Mouse (Mus musculus) E14TG2a.4 (cell line): ENCODE data around the gene Gdf15.
"Not testable (repeated sequence)": the region's sequence is repeated elsewhere in the genome, so short reads cannot be mapped to it uniquely, and the experiment has no call there.

Experiments used
- H3K27me3 ChIP-seq: 2 replicates; pipeline ENCODE4 v1.6.1; 2014; ENCODE audit warnings: low read length, control low read depth; ENCODE audit not compliant: insufficient read depth
- H3K36me3 ChIP-seq: 2 replicates; pipeline ENCODE4 v1.6.1; 2014; ENCODE audit warnings: low read length, control low read depth; ENCODE audit not compliant: insufficient read depth
- H3K4me1 ChIP-seq: replicated peaks from 2 replicates; pipeline ENCODE4 v1.6.1; 2014; ENCODE audit warnings: low read depth, low read length, control low read depth
- H3K4me3 ChIP-seq: replicated peaks from 2 replicates; pipeline ENCODE4 v1.5.1; 2014; ENCODE audit warnings: mild to moderate bottlenecking, low read length
- H3K9me3 ChIP-seq: 2 replicates; pipeline ENCODE4 v1.6.1; 2014; ENCODE audit warnings: low read length, control low read depth
- CTCF ChIP-seq: conservative IDR thresholded peaks from 2 replicates; pipeline ENCODE4 v1.5.1; 2014; ENCODE audit warnings: low read length
- NANOG ChIP-seq: IDR thresholded peaks from 2 replicates; pipeline ENCODE4 v1.6.1; 2014; ENCODE audit warnings: borderline replicate concordance, low read length, mixed read lengths
- POU5F1 ChIP-seq: IDR thresholded peaks from 2 replicates; pipeline ENCODE4 v1.6.1; 2014; ENCODE audit warnings: low read length, borderline replicate concordance

Gene Gdf15

DNA sequence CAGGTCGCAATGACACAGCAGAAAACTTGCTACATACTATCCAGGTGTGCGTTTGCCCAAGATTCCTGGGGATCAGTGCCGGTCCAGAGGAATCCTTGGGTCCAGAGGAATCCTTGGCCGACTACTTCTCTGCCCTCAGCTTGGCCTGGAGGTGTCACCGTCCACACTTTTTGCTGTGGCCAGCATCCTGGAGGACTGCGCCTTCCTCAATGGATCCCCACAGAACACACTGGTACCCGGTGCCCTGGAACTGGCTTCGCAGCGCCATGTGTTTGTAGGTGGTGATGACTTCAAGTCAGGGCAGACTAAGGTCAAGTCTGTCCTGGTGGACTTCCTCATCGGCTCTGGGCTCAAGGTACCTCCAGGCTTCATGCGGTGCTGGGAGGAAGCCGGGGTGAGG lies 36.4 kb downstream of the Gdf15 start:
- no peak for TF ChIP-seq CTCF
- no peak for TF ChIP-seq NANOG
- no peak for TF ChIP-seq POU5F1
- H3K9me3 ChIP-seq, result no peaks in the 10 kb centered on the region
- peaks cover 88% of the 10 kb centered on the region for H3K4me1 ChIP-seq
- peaks cover 63% of the 10 kb centered on the region for H3K36me3 ChIP-seq
- H3K27me3 ChIP-seq, result peaks cover 15% of the 10 kb centered on the region
- peak overlapping the region; percentile 93 for H3K4me3 ChIP-seq

DNA sequence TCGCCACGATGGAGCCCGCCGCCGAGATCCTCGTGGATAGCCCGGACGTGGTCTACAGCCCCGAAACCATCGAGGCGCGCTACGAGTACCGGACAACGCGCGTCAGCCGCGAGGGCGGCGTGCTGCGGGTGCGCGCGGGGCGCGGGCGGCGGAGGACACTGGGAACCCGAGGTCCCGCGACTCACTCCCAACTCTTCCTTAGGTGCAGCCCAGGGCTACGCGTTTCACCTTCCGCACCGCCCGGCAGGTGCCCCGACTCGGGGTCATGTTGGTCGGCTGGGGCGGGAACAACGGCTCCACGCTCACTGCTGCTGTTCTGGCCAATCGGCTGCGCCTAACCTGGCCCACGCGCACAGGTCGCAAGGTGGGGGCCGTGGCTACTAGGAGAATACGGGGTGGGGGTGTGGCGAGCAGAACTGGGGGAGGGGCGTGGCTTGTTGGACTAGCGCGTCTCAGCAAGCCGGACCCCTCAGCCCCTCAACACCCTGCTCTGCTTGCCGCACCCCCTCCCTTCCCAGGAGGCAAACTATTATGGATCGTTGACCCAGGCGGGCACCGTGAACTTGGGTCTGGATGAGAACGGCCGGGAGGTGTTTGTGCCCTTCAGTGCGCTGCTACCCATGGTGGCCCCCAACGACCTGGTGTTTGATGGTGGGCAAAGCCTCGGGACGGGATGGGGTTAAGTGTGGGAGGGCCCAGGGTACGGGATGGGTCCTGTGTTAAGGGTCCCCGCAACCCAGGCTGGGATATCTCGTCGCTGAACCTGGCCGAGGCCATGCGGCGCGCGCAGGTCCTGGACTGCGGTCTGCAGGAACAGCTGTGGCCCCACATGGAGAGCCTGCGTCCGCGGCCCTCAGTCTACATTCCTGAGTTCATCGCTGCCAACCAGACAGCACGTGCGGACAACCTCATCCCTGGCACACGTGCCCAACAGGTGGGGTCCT lies 37.4 kb downstream of the Gdf15 start:
- Histone ChIP-seq H3K4me1 (peaks cover 88% of the 10 kb centered on the region), H3K9me3 (no peaks in the 10 kb centered on the region), H3K36me3 (peaks cover 61% of the 10 kb centered on the region), H3K4me3 (peak overlapping the region; percentile 93), H3K27me3 (peaks cover 15% of the 10 kb centered on the region)
- TF ChIP-seq POU5F1 (no peak), CTCF (no peak), NANOG (no peak)

DNA sequence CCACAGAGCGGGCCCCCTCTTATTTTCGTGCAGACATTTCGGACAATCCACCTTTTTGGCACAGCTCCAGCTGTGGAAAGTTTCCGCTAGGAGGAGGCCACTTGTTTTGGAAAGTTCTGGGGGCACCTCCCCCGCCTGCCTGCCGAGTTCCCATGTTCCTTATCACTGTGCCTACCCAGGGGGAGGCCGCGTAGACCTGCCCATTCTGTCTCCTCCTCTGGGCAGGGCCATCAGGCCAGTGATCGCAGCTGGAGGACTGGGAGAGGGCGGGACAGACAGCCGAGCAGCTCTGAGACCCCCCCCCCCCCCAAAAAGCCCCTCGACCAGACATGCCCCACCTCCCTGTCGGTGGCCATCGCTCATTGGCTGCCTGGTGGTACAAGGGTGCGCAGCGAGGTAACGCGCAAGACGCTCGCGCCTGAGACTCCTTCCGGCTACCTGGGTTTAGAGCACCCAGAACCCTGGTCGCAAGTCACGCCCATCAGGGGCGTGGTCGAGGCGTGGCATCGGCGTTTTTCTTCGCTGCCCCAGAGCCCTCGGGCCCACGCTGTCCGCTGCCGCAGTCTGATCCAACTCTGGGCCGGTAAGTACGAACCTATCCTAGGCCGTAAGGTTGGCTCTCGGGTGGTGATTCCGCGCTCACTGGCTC lies 38.2 kb downstream of the Gdf15 start, which contains the start of gene Isyna1:
TSS of gene Isyna1 (plus strand) at position 413 of the 649 bp plus-strand sequence.
- TF ChIP-seq POU5F1 (no peak), NANOG (no peak), CTCF (no peak)
- Histone ChIP-seq H3K4me3 (peak within 1 kb of the TSS; percentile 93), H3K4me1 (peaks cover 88% of the 10 kb centered on the region), H3K27me3 (peaks cover 15% of the 10 kb centered on the region), H3K9me3 (no peaks in the 10 kb centered on the region), H3K36me3 (peaks cover 60% of the 10 kb centered on the region)

DNA sequence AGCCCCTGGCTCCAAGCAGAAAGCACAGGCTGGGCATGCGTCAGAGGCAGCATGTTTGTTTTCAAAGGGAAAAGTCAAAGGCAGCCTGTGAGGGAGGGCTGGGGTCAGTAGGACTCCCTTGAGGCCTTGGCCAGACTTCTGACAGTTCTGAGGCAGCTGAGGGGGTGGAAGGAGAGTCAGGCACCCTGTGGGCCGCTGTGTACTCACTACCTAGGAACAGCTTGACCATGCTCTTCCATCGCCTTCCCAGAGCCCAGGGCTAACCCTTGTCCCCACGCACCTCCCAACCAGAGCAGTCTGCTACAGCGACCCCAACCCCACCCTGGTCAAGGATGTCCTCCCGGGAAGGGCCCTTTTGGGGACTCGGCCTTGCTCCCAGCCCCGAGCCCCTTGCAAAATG lies 39.1 kb downstream of the Gdf15 start:
- Histone ChIP-seq H3K4me1 (peaks cover 83% of the 10 kb centered on the region), H3K27me3 (peaks cover 15% of the 10 kb centered on the region), H3K36me3 (peaks cover 65% of the 10 kb centered on the region), H3K4me3 (peak overlapping the region; percentile 93), H3K9me3 (no peaks in the 10 kb centered on the region)
- TF ChIP-seq CTCF, result no peak
- TF ChIP-seq NANOG, result no peak
- no peak for TF ChIP-seq POU5F1

DNA sequence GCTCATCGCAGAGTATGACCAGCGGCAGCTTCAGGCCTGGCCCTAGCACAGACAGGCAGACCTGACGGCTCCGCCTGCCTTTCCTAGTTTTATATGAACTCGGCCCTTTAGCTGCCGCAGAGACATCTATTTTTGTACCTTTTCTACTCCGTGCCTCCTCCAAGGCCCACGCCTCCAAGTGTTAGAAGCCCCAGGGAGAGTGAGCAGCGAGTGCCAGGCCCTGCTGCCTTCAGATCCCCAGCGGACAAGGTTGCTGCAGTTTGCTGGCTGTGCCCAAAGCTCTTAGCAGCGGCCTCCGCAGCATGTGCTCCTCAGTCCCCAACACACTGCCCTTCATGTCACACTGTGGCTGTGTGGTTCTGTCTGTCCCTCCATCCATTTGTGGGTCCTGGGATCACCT lies 40.7 kb downstream of the Gdf15 start:
- Histone ChIP-seq H3K27me3 (peaks cover 15% of the 10 kb centered on the region), H3K4me3 (peak overlapping the region; percentile 49), H3K9me3 (no peaks in the 10 kb centered on the region), H3K4me1 (peaks cover 75% of the 10 kb centered on the region), H3K36me3 (peaks cover 69% of the 10 kb centered on the region)
- TF ChIP-seq CTCF, result no peak
- no peak for TF ChIP-seq POU5F1
- no peak for TF ChIP-seq NANOG

DNA sequence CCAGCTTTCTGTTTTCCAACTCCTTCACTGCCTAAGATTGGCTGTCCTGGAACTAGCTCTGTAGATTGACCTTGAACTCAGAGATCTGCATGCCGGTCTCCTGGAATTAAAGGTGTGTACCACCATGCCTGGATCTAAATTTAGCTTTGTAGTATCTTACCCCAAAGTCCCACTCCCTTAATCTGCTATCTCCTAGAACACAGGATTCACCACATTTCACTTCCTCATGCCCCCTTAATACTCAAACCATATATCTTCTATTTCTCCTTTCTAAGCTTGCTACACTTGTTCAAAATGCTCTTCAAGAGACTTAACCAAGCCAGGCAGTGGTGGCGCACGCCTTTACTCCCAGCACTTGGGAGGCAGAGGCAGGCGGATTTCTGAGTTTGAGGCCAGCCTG lies 44.3 kb downstream of the Gdf15 start:
- H3K36me3 ChIP-seq, result peaks cover 92% of the 10 kb centered on the region
- peaks cover 66% of the 10 kb centered on the region for H3K4me1 ChIP-seq
- H3K27me3 ChIP-seq, H3K9me3 ChIP-seq, H3K4me3 ChIP-seq: not testable (repeated sequence)

DNA sequence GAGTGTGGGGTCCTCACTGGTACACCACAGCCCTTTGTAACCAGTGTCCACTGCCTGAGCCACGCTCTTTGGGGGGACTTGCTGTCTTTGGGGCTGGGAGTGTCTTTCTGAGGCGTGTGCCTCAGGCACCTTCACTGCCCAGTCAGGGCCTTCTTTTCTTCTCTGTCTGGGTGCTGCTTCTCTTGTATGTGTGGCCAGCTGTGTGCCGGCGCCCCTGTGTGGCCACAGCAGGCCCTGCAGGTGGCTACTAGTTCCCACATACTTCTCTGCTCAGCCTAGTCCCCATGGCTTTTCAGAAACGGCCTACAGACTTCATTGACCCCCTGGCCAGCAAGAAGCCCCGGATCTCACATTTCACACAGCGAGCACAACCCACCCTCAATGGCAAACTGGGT lies 47.0 kb downstream of the Gdf15 start:
- H3K4me1 ChIP-seq, result peaks cover 39% of the 10 kb centered on the region
- H3K9me3 ChIP-seq, result no peaks in the 10 kb centered on the region
- H3K36me3 ChIP-seq, result peaks cover 97% of the 10 kb centered on the region
- H3K4me3 ChIP-seq, result no peak overlapping the region
- H3K27me3 ChIP-seq, result no peaks in the 10 kb centered on the region
- TF ChIP-seq CTCF (peak; percentile 79), NANOG (no peak), POU5F1 (no peak)

DNA sequence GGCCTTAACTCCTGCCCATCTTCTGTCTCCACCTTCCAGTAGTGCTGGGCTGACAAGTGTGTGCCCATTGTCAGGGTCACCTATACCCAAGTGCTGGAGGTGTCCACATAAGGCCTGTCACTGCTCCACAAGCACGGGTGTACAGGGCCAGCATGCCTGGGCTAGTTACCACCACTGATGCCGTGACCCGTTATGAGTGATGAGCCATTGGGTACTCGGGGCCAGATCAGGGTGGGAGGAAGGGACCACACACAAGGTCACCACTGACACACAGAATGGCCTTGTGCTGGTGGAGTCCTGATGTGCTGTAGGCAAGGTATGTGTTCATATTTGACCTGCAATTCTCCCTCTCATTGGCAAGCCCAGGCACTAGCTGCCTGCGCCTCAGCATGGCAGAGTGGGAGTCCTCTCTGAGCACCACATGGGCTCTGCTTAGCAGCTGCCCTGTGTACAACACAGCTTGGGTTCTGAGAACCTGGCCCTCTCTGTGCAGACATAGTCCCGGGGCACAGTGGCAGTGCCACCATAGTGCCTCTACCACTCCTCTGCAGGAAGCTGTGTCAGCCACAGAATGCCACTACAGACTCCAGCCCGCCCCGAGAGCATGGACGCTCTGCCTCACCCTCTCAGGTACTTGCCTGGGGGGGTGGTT lies 47.5 kb downstream of the Gdf15 start:
- Histone ChIP-seq H3K36me3 (peaks cover 98% of the 10 kb centered on the region), H3K27me3 (no peaks in the 10 kb centered on the region), H3K9me3 (no peaks in the 10 kb centered on the region), H3K4me1 (peaks cover 34% of the 10 kb centered on the region), H3K4me3 (no peak overlapping the region; the same call in 1 of the 2 replicates)
- TF ChIP-seq POU5F1, result no peak
- no peak for TF ChIP-seq CTCF
- TF ChIP-seq NANOG, result no peak
